Mouse (Mus musculus): ENCODE measurements around the gene Prdx5. TPM values are rescaled to one million over a fixed set of nuclear protein-coding genes. Genes with fewer than 3 reads are reported as not detected.

Prdx5 gene
- total and polyA plus RNA-seq, 3 experiments, result 411 to 766 (median 651) TPM

- H3K79me2 ChIP-seq (replicated peaks; ENCODE audit: control insufficient read depth, insufficient read depth, low read length), result no peaks in the 10 kb centered on the region
- peaks cover 4% of the 10 kb centered on the region; the same call in 1 of the 2 replicates for H3K4me1 ChIP-seq (ENCODE audit: control insufficient read depth, insufficient read depth, low read length)
- H3K27ac ChIP-seq, result no peak overlapping the region
- H3K4me3 ChIP-seq, result no peak overlapping the region
- H3K9ac ChIP-seq (ENCODE audit: low read depth, low read length), result no peak overlapping the region
- DNase-seq, result no peak
- no peaks in the 10 kb centered on the region for H3K36me3 ChIP-seq (ENCODE audit: control insufficient read depth, insufficient read depth, low read length)
- TF ChIP-seq EP300 (IDR thresholded peaks at IDR 0.05; ENCODE audit: insufficient read depth, low read depth, low read length), result no peak
- TF ChIP-seq POLR2A (IDR thresholded peaks at IDR 0.05; ENCODE audit: insufficient read depth, low read depth, low read length), result no peak
- peak; percentile 56 for TF ChIP-seq CTCF (IDR thresholded peaks at IDR 0.05)
- WGBS, result 40% methylated on average over 3 of the region's 3 CpGs
- intact Hi-C loops (cut with DNase I), result no loop called here
- H3K27me3 ChIP-seq (ENCODE audit: control insufficient read depth, insufficient read depth, low read length), result peaks cover 12% of the 10 kb centered on the region
Measured at GRCm38 (mm10) chr19:6936299-6936698, 26.4 kb upstream of the Prdx5 start.

- no peak for DNase-seq
- intact Hi-C loops (cut with DNase I), result no loop called here
- 18% methylated on average over 23 of the region's 23 CpGs for WGBS
- Histone ChIP-seq H3K4me3 (peak within 1 kb of the TSS; percentile 46), H3K36me3 (ENCODE audit: control insufficient read depth, insufficient read depth, low read length) (no peaks in the 10 kb centered on the region), H3K9ac (ENCODE audit: low read depth, low read length) (peak within 1 kb of the TSS; percentile 64), H3K4me1 (ENCODE audit: control insufficient read depth, insufficient read depth, low read length) (peaks cover 4% of the 10 kb centered on the region; the same call in 1 of the 2 replicates), H3K27ac (no peak within 1 kb of the TSS), H3K79me2 (replicated peaks; ENCODE audit: control insufficient read depth, insufficient read depth, low read length) (no peaks in the 10 kb centered on the region), H3K27me3 (ENCODE audit: control insufficient read depth, insufficient read depth, low read length) (peaks cover 12% of the 10 kb centered on the region)
- TF ChIP-seq EP300 (IDR thresholded peaks at IDR 0.05; ENCODE audit: insufficient read depth, low read depth, low read length), result no peak
- TF ChIP-seq CTCF (IDR thresholded peaks at IDR 0.05), result no peak
- TF ChIP-seq POLR2A (IDR thresholded peaks at IDR 0.05; ENCODE audit: insufficient read depth, low read depth, low read length), result no peak
Measured at GRCm38 (mm10) chr19:6934195-6934977, 24.5 kb upstream of the Prdx5 start, which contains the start of gene Kcnk4. Gene Kcnk4, minus strand, starts transcription at chr19:6934515.

DNA sequence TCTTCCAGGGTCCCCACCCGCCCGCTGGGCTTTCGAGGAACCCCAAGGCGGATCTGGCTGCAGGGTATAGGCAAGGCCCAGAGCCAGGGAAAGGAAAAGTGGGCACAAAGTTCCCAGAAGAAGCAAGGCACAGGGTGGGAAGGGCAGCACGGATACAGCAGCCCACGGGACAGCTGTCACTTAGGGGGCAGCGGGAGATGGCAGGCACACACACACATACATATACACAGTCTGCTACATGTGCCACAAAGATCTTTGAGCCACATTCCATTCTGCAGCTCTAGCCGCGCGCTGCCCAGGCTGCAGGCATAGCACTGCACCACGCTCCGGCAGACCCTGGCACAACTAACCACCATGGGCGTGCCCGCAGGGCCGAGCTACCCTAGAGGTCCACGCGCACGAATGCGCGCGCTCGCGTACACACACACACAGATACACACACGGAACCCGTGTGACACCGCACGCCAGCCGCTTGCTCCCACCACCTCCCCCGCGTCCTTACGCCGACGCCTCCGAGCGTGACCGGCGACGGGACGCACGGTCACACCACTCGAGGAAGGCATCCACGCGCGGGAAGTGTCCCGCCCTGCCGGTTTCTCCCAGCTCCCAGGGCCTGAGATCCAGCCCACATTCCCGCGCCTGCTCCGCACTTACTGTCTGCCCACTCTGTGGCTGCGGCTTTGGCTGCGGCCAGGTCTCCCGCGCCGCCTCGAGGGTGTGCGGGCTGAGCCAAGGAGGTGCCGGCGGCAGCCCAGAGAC lies 23.7 kb upstream of the Prdx5 start:
- TF ChIP-seq CTCF (IDR thresholded peaks at IDR 0.05) (no peak), EP300 (IDR thresholded peaks at IDR 0.05; ENCODE audit: insufficient read depth, low read depth, low read length) (no peak), POLR2A (IDR thresholded peaks at IDR 0.05; ENCODE audit: insufficient read depth, low read depth, low read length) (no peak)
- Histone ChIP-seq H3K36me3 (ENCODE audit: control insufficient read depth, insufficient read depth, low read length) (no peaks in the 10 kb centered on the region), H3K4me3 (peak overlapping the region; percentile 46), H3K9ac (ENCODE audit: low read depth, low read length) (peak overlapping the region; percentile 64), H3K4me1 (ENCODE audit: control insufficient read depth, insufficient read depth, low read length) (peaks cover 4% of the 10 kb centered on the region; the same call in 1 of the 2 replicates), H3K27me3 (ENCODE audit: control insufficient read depth, insufficient read depth, low read length) (peaks cover 12% of the 10 kb centered on the region), H3K79me2 (replicated peaks; ENCODE audit: control insufficient read depth, insufficient read depth, low read length) (no peaks in the 10 kb centered on the region), H3K27ac (no peak overlapping the region)
- intact Hi-C loops (cut with DNase I), result no loop called here
- DNase-seq, result peak; percentile 31 to 42
- WGBS, result 5% methylated on average over 58 of the region's 58 CpGs

DNA sequence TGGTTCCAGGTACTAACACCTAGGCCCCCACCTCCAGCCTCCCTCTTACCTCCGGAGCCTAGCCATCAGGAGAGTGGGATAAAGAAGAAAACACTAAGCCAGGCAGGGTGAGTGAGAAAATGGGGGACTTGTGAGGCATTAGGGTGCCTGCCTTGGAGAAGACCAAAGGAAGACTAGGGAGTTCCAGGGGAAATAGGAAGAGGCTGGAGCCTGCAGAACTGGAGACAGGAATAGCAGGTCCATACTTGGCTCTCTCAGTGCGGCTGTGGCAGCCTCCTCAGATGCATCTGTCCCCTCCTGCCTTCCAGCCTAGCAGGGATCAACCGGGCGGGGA lies 23.2 kb upstream of the Prdx5 start:
- H3K4me3 ChIP-seq, result no peak overlapping the region
- no peak overlapping the region for H3K9ac ChIP-seq (ENCODE audit: low read depth, low read length)

DNA sequence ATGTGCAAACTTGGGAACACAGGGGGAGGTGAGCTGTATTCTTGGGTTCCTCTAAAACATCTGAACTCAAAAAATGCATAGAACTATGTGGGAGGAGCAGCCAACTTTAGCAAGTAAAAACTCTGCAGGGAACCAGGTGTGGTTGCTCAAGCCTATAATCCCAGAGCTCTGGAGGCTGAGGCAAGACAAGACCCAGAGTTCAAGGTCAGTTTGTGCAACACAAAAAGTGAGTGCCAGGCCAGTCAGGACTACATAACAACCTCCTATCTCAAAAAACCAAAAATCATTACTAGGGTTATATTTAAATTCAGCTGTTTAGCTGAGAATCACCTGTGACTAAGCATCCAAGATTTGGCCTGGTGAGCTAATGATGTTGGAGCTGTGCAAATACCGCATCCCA lies 22.1 kb upstream of the Prdx5 start:
- no peaks in the 10 kb centered on the region for H3K79me2 ChIP-seq (replicated peaks; ENCODE audit: control insufficient read depth, insufficient read depth, low read length)
- 82% methylated on average over 1 of the region's 1 CpGs for WGBS
- H3K27me3 ChIP-seq (ENCODE audit: control insufficient read depth, insufficient read depth, low read length), result peaks cover 20% of the 10 kb centered on the region
- no peak overlapping the region for H3K9ac ChIP-seq (ENCODE audit: low read depth, low read length)
- intact Hi-C loops (cut with DNase I), result no loop called here
- peaks cover 4% of the 10 kb centered on the region; the same call in 1 of the 2 replicates for H3K4me1 ChIP-seq (ENCODE audit: control insufficient read depth, insufficient read depth, low read length)
- no peak overlapping the region for H3K4me3 ChIP-seq
- no peak overlapping the region for H3K27ac ChIP-seq
- no peak for TF ChIP-seq EP300 (IDR thresholded peaks at IDR 0.05; ENCODE audit: insufficient read depth, low read depth, low read length)
- TF ChIP-seq CTCF (IDR thresholded peaks at IDR 0.05), result no peak
- TF ChIP-seq POLR2A (IDR thresholded peaks at IDR 0.05; ENCODE audit: insufficient read depth, low read depth, low read length), result no peak
- H3K36me3 ChIP-seq (ENCODE audit: control insufficient read depth, insufficient read depth, low read length), result no peaks in the 10 kb centered on the region
- DNase-seq, result no peak

More for the DNA sequence above, 23.2 kb upstream of the Prdx5 start:
- WGBS, result 45% methylated on average over 4 of the region's 4 CpGs
- H3K36me3 ChIP-seq (ENCODE audit: control insufficient read depth, insufficient read depth, low read length), result no peaks in the 10 kb centered on the region
- H3K27ac ChIP-seq, result no peak overlapping the region
- DNase-seq, result no peak
- H3K27me3 ChIP-seq (ENCODE audit: control insufficient read depth, insufficient read depth, low read length), result peaks cover 13% of the 10 kb centered on the region
- no peaks in the 10 kb centered on the region for H3K79me2 ChIP-seq (replicated peaks; ENCODE audit: control insufficient read depth, insufficient read depth, low read length)
- no peak for TF ChIP-seq POLR2A (IDR thresholded peaks at IDR 0.05; ENCODE audit: insufficient read depth, low read depth, low read length)
- intact Hi-C loops (cut with DNase I), result no loop called here
- H3K4me1 ChIP-seq (ENCODE audit: control insufficient read depth, insufficient read depth, low read length), result peaks cover 4% of the 10 kb centered on the region; the same call in 1 of the 2 replicates

DNA sequence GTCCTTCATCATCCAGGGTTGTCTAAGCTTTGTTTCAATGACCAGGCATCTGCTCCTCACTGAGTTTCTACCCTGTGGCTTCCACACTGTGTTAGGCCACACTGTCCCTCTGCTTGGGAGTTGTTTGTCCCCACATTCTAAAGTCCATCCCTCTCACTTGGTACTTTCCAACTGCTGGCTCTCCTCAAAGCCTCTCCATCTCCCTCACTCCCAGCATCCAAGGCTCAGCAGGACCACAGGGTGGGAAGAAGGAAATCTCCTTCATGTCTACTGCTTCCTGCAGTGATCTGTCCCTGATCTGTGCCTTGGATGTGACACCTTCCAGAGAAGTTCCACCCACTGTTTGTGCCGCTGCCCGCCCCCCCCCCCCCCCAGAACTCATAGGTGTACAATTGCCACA lies 21.1 kb upstream of the Prdx5 start:
- no peak for TF ChIP-seq CTCF (IDR thresholded peaks at IDR 0.05)
- TF ChIP-seq EP300 (IDR thresholded peaks at IDR 0.05; ENCODE audit: insufficient read depth, low read depth, low read length), result no peak
- TF ChIP-seq POLR2A (IDR thresholded peaks at IDR 0.05; ENCODE audit: insufficient read depth, low read depth, low read length), result no peak
- Histone ChIP-seq H3K27ac (no peak overlapping the region), H3K79me2 (replicated peaks; ENCODE audit: control insufficient read depth, insufficient read depth, low read length) (no peaks in the 10 kb centered on the region), H3K9ac (ENCODE audit: low read depth, low read length) (no peak overlapping the region), H3K4me3 (no peak overlapping the region), H3K36me3 (ENCODE audit: control insufficient read depth, insufficient read depth, low read length) (no peaks in the 10 kb centered on the region), H3K27me3 (ENCODE audit: control insufficient read depth, insufficient read depth, low read length) (peaks cover 22% of the 10 kb centered on the region), H3K4me1 (ENCODE audit: control insufficient read depth, insufficient read depth, low read length) (peaks cover 4% of the 10 kb centered on the region; the same call in 1 of the 2 replicates)
- 8% methylated on average over 2 of the region's 2 CpGs for WGBS
- intact Hi-C loops (cut with DNase I), result no loop called here
- DNase-seq, result no peak

All from heart, adult 2 months (tissue).